Mouse (Mus musculus): ENCODE measurements around the gene Gm28048.

DNA sequence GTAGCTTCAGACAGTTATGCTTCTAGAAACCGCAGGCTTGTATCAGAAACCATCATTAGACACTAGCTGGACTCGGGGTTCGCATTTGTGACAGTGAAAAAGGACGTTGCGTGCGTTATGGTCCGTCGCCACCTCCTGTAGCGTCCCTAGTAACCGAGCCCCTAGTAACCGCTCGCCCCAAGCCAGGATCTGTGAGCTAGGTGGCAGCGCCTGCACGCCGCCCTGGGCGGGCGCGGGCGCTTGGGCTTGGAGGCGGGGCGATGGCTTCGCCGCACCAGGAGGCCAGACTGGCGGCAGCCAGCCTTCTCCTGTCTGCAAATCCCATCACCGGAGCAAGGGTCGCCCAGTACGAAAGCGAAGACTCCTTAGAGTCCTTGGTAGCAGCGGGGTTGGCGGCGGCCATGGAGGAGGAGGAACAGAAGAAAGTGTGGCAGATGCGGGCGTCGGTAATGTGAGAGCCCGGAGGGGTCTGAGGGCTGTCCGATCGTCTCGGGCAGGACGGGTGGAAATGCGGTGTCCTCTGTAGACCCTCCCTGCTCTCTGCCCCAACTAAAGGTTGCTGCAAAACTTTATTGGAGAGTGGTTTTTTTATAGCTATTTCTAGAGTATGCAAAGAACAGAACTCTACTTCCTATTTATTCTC lies 26.4 kb upstream of the Gm28048 start:
- TF ChIP-seq CTCF (IDR thresholded peaks at IDR 0.05; ENCODE audit: borderline replicate concordance, extremely low read depth, insufficient read depth, insufficient read length), result no peak
- peak; percentile 53; the same call in 1 of the 2 replicates for TF ChIP-seq POLR2A (IDR thresholded peaks at IDR 0.05; ENCODE audit: borderline replicate concordance, extremely low read depth, insufficient read depth, insufficient read length, poor library complexity, severe bottlenecking)
